Mouse (Mus musculus): ENCODE results near the gene Ctsh. TPM values are rescaled to one million over a fixed set of nuclear protein-coding genes. Genes with fewer than 3 reads are reported as not detected.
"Not testable (repeated sequence)": the region's sequence is repeated elsewhere in the genome, so short reads cannot be mapped to it uniquely, and the experiment has no call there.

Ctsh gene
- total RNA-seq, 2 experiments from 2014 or later: 98.8 to 134 TPM

- no peak for DNase-seq
These were observed 6.0 kb downstream of the Ctsh start for GRCm38 (mm10) chr9:90059828-90060573.

- DNase-seq: peak; percentile 64
These were observed 6.6 kb downstream of the Ctsh start for GRCm38 (mm10) chr9:90060574-90060875.

- DNase-seq: not testable (repeated sequence)
These were observed 7.0 kb downstream of the Ctsh start for GRCm38 (mm10) chr9:90060932-90061331.

- no peak for DNase-seq
These were observed 13.4 kb downstream of the Ctsh start for GRCm38 (mm10) chr9:90067341-90067740.

- DNase-seq: no peak
These were observed 14.8 kb downstream of the Ctsh start for GRCm38 (mm10) chr9:90068786-90069185.

- DNase-seq: no peak
These were observed 15.5 kb downstream of the Ctsh start for GRCm38 (mm10) chr9:90069485-90069884.

GRCm38 (mm10) chr9:90070174-90070573, 16.2 kb downstream of the Ctsh start:
- DNase-seq: no peak

- DNase-seq: no peak
These were observed 21.4 kb downstream of the Ctsh start for GRCm38 (mm10) chr9:90075336-90075735.

- DNase-seq: no peak
These were observed 22.2 kb downstream of the Ctsh start for GRCm38 (mm10) chr9:90076131-90076530.

GRCm38 (mm10) chr9:90076849-90077461, 23.0 kb downstream of the Ctsh start:
- peak; percentile 87 for DNase-seq

- DNase-seq: not testable (repeated sequence)
These were observed 28.0 kb downstream of the Ctsh start for GRCm38 (mm10) chr9:90081961-90082360.

GRCm38 (mm10) chr9:90082992-90083391, 29.0 kb downstream of the Ctsh start:
- no peak for DNase-seq

- DNase-seq: no peak
These were observed 30.2 kb downstream of the Ctsh start for GRCm38 (mm10) chr9:90084152-90084551.

- DNase-seq: no peak
These were observed 31.0 kb downstream of the Ctsh start for GRCm38 (mm10) chr9:90084766-90085468.

GRCm38 (mm10) chr9:90087906-90088485, 34.0 kb downstream of the Ctsh start:
- DNase-seq: no peak

- no peak for DNase-seq
These were observed 35.6 kb downstream of the Ctsh start for GRCm38 (mm10) chr9:90089339-90090104.

GRCm38 (mm10) chr9:90098934-90099333, 45.0 kb downstream of the Ctsh start:
- no peak for DNase-seq

- no peak for DNase-seq
These were observed 46.8 kb downstream of the Ctsh start for GRCm38 (mm10) chr9:90100760-90101159.

GRCm38 (mm10) chr9:90105462-90105861, 51.5 kb downstream of the Ctsh start:
- no peak for DNase-seq

- no peak for DNase-seq
These were observed 53.0 kb downstream of the Ctsh start for GRCm38 (mm10) chr9:90106915-90107314.

GRCm38 (mm10) chr9:90108272-90108671, 54.3 kb downstream of the Ctsh start:
- no peak for DNase-seq

GRCm38 (mm10) chr9:90109386-90109785, 55.4 kb downstream of the Ctsh start:
- no peak for DNase-seq

Measured in adrenal gland, postnatal 10 days (tissue).